Mouse (Mus musculus) neutrophil, adult 5-6 weeks (primary cell): Measurements from ENCODE around the gene Svs1. TPM values are rescaled to one million over a fixed set of nuclear protein-coding genes. Genes with fewer than 3 reads are reported as not detected.

Experiments used
- ATAC-seq: fragments of 151-379, 151-347 bp; 2 replicates; pipeline ENCODE4 v1.8.0; 2017; ENCODE audit warnings: mild to moderate bottlenecking, moderate TSS enrichment; ENCODE audit not compliant: insufficient number of reproducible peaks, poor library complexity, low FRiP score, severe bottlenecking; ENCODE audit errors: extremely low read depth
- total RNA-seq: library from RNA; stranded (forward); fragments of 200-1000 nt; gene quantifications from 2 replicates; pipeline ENCODE4 v1.2.3, GENCODE M21; 2017

Gene Svs1
- total RNA-seq, 1 experiment from 2014 or later, result not detected

- ATAC-seq, result peak; percentile 53; the same call in 1 of the 2 replicates
Measured at GRCm38 (mm10) chr6:49039470-49040180, 53.0 kb downstream of the Svs1 start.

Other genes with a start within 250 kb of the Svs1 start
- 288 and 296 TPM in 2 replicates for gene Gimap1, start 247.8 kb upstream of the Svs1 start, total RNA-seq
- gene Gimap5, start 240.7 kb upstream of the Svs1 start, total RNA-seq, result 83.5 and 86.2 TPM in 2 replicates
- gene Gimap3, start 216.0 kb upstream of the Svs1 start, total RNA-seq, result 311 and 314 TPM in 2 replicates
- gene Tmem176a, start 145.9 kb upstream of the Svs1 start, total RNA-seq, result 4.1 and 6.6 TPM in 2 replicates
- gene Tmem176b, start 145.4 kb upstream of the Svs1 start, total RNA-seq, result 11.2 and 14.4 TPM in 2 replicates
- gene Aoc1, start 114.0 kb upstream of the Svs1 start, total RNA-seq, result not detected in 2 replicates
- not detected in 2 replicates for gene 1600015I10Rik, start 57.0 kb upstream of the Svs1 start, total RNA-seq
- not detected in 2 replicates for gene Doxl2, start 11.9 kb upstream of the Svs1 start, total RNA-seq
- not detected in 2 replicates for gene Gpnmb, start 49.7 kb downstream of the Svs1 start, total RNA-seq
- gene Malsu1, start 86.9 kb downstream of the Svs1 start, total RNA-seq, result 34.3 and 39.8 TPM in 2 replicates
- 0.35 and 0.74 TPM in 2 replicates for gene Igf2bp3, start 228.1 kb downstream of the Svs1 start, total RNA-seq